Mouse (Mus musculus) myocyte (in vitro differentiated cells): ENCODE measurements around the gene Pwwp2b. TPM values are rescaled to one million over a fixed set of nuclear protein-coding genes. Genes with fewer than 3 reads are reported as not detected.
A peak's percentile ranks its signal among the peaks of the same experiment; 100 is the strongest.

Experiments
- H3K27me3 ChIP-seq: one replicate; pipeline ENCODE4 v1.6.1; 2011; ENCODE audit not compliant: control insufficient read depth, insufficient read depth, insufficient read length
- H3K36me3 ChIP-seq: one replicate; pipeline ENCODE4 v1.6.1; 2011; ENCODE audit not compliant: control insufficient read depth, insufficient read depth
- H3K4me2 ChIP-seq: one replicate; pipeline ENCODE4 v1.6.1; 2011; ENCODE audit warnings: low read depth, control low read depth
- H3K4me3 ChIP-seq: one replicate; pipeline ENCODE4 v1.5.1; 2011; ENCODE audit warnings: mild to moderate bottlenecking, control low read depth, moderate library complexity
- H3K79me2 ChIP-seq: one replicate; pipeline ENCODE4 v1.6.1; 2011; ENCODE audit not compliant: control insufficient read depth, insufficient read depth
- H3ac ChIP-seq: one replicate; pipeline ENCODE4 v1.6.1; 2011; ENCODE audit not compliant: control insufficient read depth, insufficient read length
- E2F4 ChIP-seq: IDR thresholded peaks from one replicate; pipeline ENCODE4 v1.6.1; 2011; ENCODE audit warnings: mild to moderate bottlenecking, control low read depth, moderate library complexity; ENCODE audit not compliant: insufficient read depth
- MAX ChIP-seq: IDR thresholded peaks from one replicate; pipeline ENCODE4 v1.6.1; 2011; ENCODE audit warnings: low read depth, mild to moderate bottlenecking, control low read depth
- MYOD1 ChIP-seq, 3 experiments: IDR thresholded peaks; one replicate each; pipeline ENCODE4 v1.6.1; 2011; ENCODE audit warnings: control low read depth in 2 of 3, low read depth in 2 of 3, mild to moderate bottlenecking in 2 of 3, moderate library complexity in 1 of 3; ENCODE audit not compliant: insufficient read length in 2 of 3, control insufficient read depth in 1 of 3
- MYOG ChIP-seq, 3 experiments: IDR thresholded peaks; one replicate each; pipeline ENCODE4 v1.6.1; 2011; ENCODE audit warnings: control low read depth in 2 of 3, low read depth in 2 of 3, mild to moderate bottlenecking in 2 of 3; ENCODE audit not compliant: insufficient read length in 2 of 3, control insufficient read depth in 1 of 3, insufficient read depth in 1 of 3
- POLR2A ChIP-seq: IDR thresholded peaks from one replicate; pipeline ENCODE4 v1.6.1; 2011; ENCODE audit warnings: low read depth, mild to moderate bottlenecking, control low read depth, moderate library complexity; ENCODE audit not compliant: insufficient read length
- POLR2AphosphoS2 ChIP-seq: IDR thresholded peaks from one replicate; pipeline ENCODE4 v1.6.1; 2011; ENCODE audit warnings: low read depth, control low read depth; ENCODE audit not compliant: insufficient read length
- REST ChIP-seq: IDR thresholded peaks from one replicate; pipeline ENCODE4 v1.6.1; 2011; ENCODE audit warnings: mild to moderate bottlenecking, control low read depth, moderate library complexity; ENCODE audit not compliant: insufficient read depth, insufficient read length
- SRF ChIP-seq: IDR thresholded peaks from one replicate; pipeline ENCODE4 v1.6.1; 2011; ENCODE audit warnings: low read depth; ENCODE audit not compliant: control insufficient read depth, insufficient read length
- TCF12 ChIP-seq: IDR thresholded peaks from one replicate; pipeline ENCODE4 v1.6.1; 2011; ENCODE audit warnings: mild to moderate bottlenecking, control low read depth; ENCODE audit not compliant: poor library complexity, insufficient read depth, severe bottlenecking
- TCF3 ChIP-seq: IDR thresholded peaks from one replicate; pipeline ENCODE4 v1.6.1; 2011; ENCODE audit warnings: low read depth, control low read depth; ENCODE audit not compliant: insufficient read length
- USF1 ChIP-seq: IDR thresholded peaks from one replicate; pipeline ENCODE4 v1.6.1; 2011; ENCODE audit warnings: low read depth, mild to moderate bottlenecking, control low read depth, moderate library complexity
- polyA plus RNA-seq: library from polyadenylated mRNA; unstranded; fragments of >200 nt; fragmentation: generic; extraction: Trizol; gene quantifications from one replicate; pipeline ENCODE4 v1.2.1, GENCODE M21; 2012; ENCODE audit warnings: missing spikeins

The Pwwp2b gene
- polyA plus RNA-seq, 1 experiment, result 9.6 TPM

- H3K36me3 ChIP-seq, result no peaks in the 10 kb centered on the region
- no peak overlapping the region for H3K4me2 ChIP-seq
- TF ChIP-seq REST (no peak), USF1 (no peak), MYOD1 (IDR thresholded peaks at IDR 0.05; ENCODE audit: control insufficient read depth in 1 of 3, insufficient read length in 2 of 3, low read depth in 2 of 3) (no peak), MYOG (IDR thresholded peaks at IDR 0.05; ENCODE audit: control insufficient read depth in 1 of 3, insufficient read depth in 1 of 3, insufficient read length in 2 of 3, low read depth in 2 of 3) (no peak), TCF3 (no peak)
- H3ac ChIP-seq, result no peak overlapping the region
- no peak overlapping the region for H3K4me3 ChIP-seq
- no peaks in the 10 kb centered on the region for H3K27me3 ChIP-seq
- H3K79me2 ChIP-seq, result no peaks in the 10 kb centered on the region
Measured at GRCm38 (mm10) chr7:139239432-139239831, 8.8 kb upstream of the Pwwp2b start.

GRCm38 (mm10) chr7:139246086-139246485, 2.2 kb upstream of the Pwwp2b start:
- Histone ChIP-seq H3K4me3 (no peak overlapping the region), H3K27me3 (no peaks in the 10 kb centered on the region), H3K79me2 (no peaks in the 10 kb centered on the region), H3K4me2 (no peak overlapping the region), H3K36me3 (no peaks in the 10 kb centered on the region), H3ac (no peak overlapping the region)
- TF ChIP-seq MYOG (IDR thresholded peaks at IDR 0.05; ENCODE audit: control insufficient read depth in 1 of 3, insufficient read depth in 1 of 3, insufficient read length in 2 of 3, low read depth in 2 of 3) (no peak), MYOD1 (IDR thresholded peaks at IDR 0.05; ENCODE audit: control insufficient read depth in 1 of 3, insufficient read length in 2 of 3, low read depth in 2 of 3) (peak in 2 of 3 experiments; percentile 22 to 25)

GRCm38 (mm10) chr7:139246931-139247880, 1.1 kb upstream of the Pwwp2b start:
- H3K79me2 ChIP-seq, result peaks cover under 1% of the 10 kb centered on the region
- no peaks in the 10 kb centered on the region for H3K27me3 ChIP-seq
- H3K4me2 ChIP-seq, result peak overlapping the region; percentile 67
- TF ChIP-seq TCF3 (no peak), SRF (no peak)
- H3ac ChIP-seq, result peak overlapping the region; percentile 84
- no peaks in the 10 kb centered on the region for H3K36me3 ChIP-seq
- H3K4me3 ChIP-seq, result peak overlapping the region; percentile 56

- H3ac ChIP-seq, result peak overlapping the region; percentile 84
- TF ChIP-seq MYOG (IDR thresholded peaks at IDR 0.05; ENCODE audit: control insufficient read depth in 1 of 3, insufficient read depth in 1 of 3, insufficient read length in 2 of 3, low read depth in 2 of 3), result peak in 1 of 3 experiments; percentile 40
- no peak for TF ChIP-seq E2F4
- no peak for TF ChIP-seq POLR2AphosphoS2
Measured at GRCm38 (mm10) chr7:139248615-139249405, 528 bp downstream of the Pwwp2b start.

GRCm38 (mm10) chr7:139249406-139250210, 1.3 kb downstream of the Pwwp2b start:
- H3K79me2 ChIP-seq, result peaks cover 9% of the 10 kb centered on the region
- H3ac ChIP-seq, result no peak overlapping the region
- peak overlapping the region; percentile 89 for H3K4me2 ChIP-seq
- no peaks in the 10 kb centered on the region for H3K27me3 ChIP-seq
- no peaks in the 10 kb centered on the region for H3K36me3 ChIP-seq
- H3K4me3 ChIP-seq, result peak overlapping the region; percentile 56
- TF ChIP-seq SRF (no peak), MYOD1 (IDR thresholded peaks at IDR 0.05; ENCODE audit: control insufficient read depth in 1 of 3, insufficient read length in 2 of 3, low read depth in 2 of 3) (no peak), TCF12 (no peak), MAX (no peak), POLR2AphosphoS2 (no peak), REST (no peak), E2F4 (no peak), POLR2A (no peak), USF1 (no peak)

More at GRCm38 (mm10) chr7:139248615-139249405, 528 bp downstream of the Pwwp2b start:
- Histone ChIP-seq H3K4me2 (peak overlapping the region; percentile 89), H3K27me3 (no peaks in the 10 kb centered on the region), H3K36me3 (no peaks in the 10 kb centered on the region), H3K4me3 (peak overlapping the region; percentile 56), H3K79me2 (peaks cover 9% of the 10 kb centered on the region)
